Mouse (Mus musculus) midbrain, embryonic 12.5 days (tissue): ENCODE measurements around the gene Gm21119. TPM values are rescaled to one million over a fixed set of nuclear protein-coding genes. Genes with fewer than 3 reads are reported as not detected.
A peak's percentile ranks its signal among the peaks of the same experiment; 100 is the strongest.
"Not testable (repeated sequence)": the region's sequence is repeated elsewhere in the genome, so short reads cannot be mapped to it uniquely, and the experiment has no call there.

Experiments used
- ATAC-seq: fragments of 200-750 bp; cut with Nextera tagmentation; 2 replicates; pipeline ENCODE4 v1.8.0; 2017; ENCODE audit warnings: low read depth, moderate TSS enrichment, moderate library complexity; ENCODE audit not compliant: low FRiP score
- H3K27ac ChIP-seq: fragments of 300-500 bp; sonication (generic); replicated peaks from 2 replicates; pipeline ENCODE4 v1.5.1; 2016; ENCODE audit warnings: mild to moderate bottlenecking
- H3K27me3 ChIP-seq: fragments of 300-500 bp; sonication (generic); 2 replicates; pipeline ENCODE4 v1.6.1; 2016; ENCODE audit warnings: mild to moderate bottlenecking
- H3K36me3 ChIP-seq: fragments of 300-500 bp; sonication (generic); 2 replicates; pipeline ENCODE4 v1.6.1; 2016
- H3K4me1 ChIP-seq: fragments of 300-500 bp; sonication (generic); 2 replicates; pipeline ENCODE4 v1.6.1; 2016
- H3K4me2 ChIP-seq: fragments of 300-500 bp; sonication (generic); replicated peaks from 2 replicates; pipeline ENCODE4 v1.6.1; 2016; ENCODE audit warnings: mild to moderate bottlenecking, moderate library complexity
- H3K4me3 ChIP-seq: fragments of 300-500 bp; sonication (generic); 2 replicates; pipeline ENCODE4 v1.5.1; 2016; ENCODE audit warnings: mild to moderate bottlenecking
- H3K9ac ChIP-seq: fragments of 300-500 bp; sonication (generic); replicated peaks from 2 replicates; pipeline ENCODE4 v1.6.1; 2016; ENCODE audit warnings: mild to moderate bottlenecking, moderate library complexity
- H3K9me3 ChIP-seq: fragments of 300-500 bp; sonication (generic); 2 replicates; pipeline ENCODE4 v1.6.1; 2016; ENCODE audit warnings: mild to moderate bottlenecking
- WGBS: fragments of 180-500 bp; shearing (Covaris S2); methylation state at CpG from one replicate; pipeline ENCODE4 v1.1.7; 2016; 5-methylcytosine and 5-hydroxymethylcytosine counted together
- polyA plus RNA-seq: library from polyadenylated mRNA; unstranded; fragments of >200 nt; fragmentation: Nextera tagmentation; extraction: Ambion mirVana; gene quantifications from 2 replicates; pipeline ENCODE4 v1.2.1, GENCODE M21; 2016

Gm21119 gene
- polyA plus RNA-seq: not detected in 2 replicates

DNA sequence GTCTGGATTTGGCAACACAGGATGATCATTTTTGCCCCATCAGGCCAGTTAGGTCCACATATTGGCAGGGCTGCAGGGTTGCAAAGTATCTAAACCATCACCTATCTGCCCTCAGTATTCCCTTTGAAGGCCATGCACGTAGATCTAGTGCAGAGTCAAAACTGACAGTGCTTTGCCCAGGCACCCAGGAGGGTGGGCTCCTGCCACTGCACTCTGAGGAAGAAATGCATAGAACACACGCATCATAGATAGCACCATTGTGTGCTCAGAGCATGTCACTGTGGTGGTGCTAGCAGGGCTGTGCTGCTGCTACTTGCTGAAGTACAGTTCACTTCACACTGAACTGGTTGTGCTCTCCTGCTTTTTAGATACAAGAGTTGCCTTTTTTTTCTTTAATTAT is at the start of gene Gm21119:
Gene Gm21119 (plus strand): TSS at position 301 of the 400 bp plus-strand sequence.
- H3K27me3 ChIP-seq, H3K4me3 ChIP-seq, ATAC-seq, H3K36me3 ChIP-seq, H3K4me2 ChIP-seq, H3K9ac ChIP-seq, H3K4me1 ChIP-seq, H3K9me3 ChIP-seq, H3K27ac ChIP-seq: not testable (repeated sequence)
- no CpG with 5 or more reads among the region's 2 CpGs for WGBS

- not testable (repeated sequence) for ATAC-seq, H3K4me3 ChIP-seq, H3K36me3 ChIP-seq, H3K9me3 ChIP-seq, H3K4me1 ChIP-seq, H3K27ac ChIP-seq, H3K9ac ChIP-seq, H3K4me2 ChIP-seq, H3K27me3 ChIP-seq
- no CpG with 5 or more reads among the region's 1 CpGs for WGBS
These were observed 48.0 kb upstream of the Gm21119 start for GRCm38 (mm10) chr8:20566753-20567152.

DNA sequence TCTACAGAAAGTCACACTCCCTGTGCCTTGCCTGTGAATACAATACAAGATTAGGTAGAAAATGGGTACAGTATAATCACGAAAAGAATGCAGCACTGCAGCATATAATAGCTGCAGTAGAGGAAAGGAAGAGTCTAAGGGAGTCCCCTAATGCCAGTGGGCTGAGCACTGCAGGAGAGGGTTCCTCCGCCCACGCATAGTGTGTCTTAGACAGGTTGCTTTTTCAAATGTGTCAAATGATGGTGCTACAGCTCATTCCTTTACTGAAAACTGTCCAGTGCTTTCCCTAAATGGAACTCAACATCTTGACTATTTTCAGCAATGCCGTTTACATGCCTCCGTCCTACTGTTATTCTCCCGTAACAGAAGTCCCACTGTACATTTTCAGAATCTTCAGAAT is 33.6 kb upstream of the Gm21119 start:
- not testable (repeated sequence) for H3K4me1 ChIP-seq

DNA sequence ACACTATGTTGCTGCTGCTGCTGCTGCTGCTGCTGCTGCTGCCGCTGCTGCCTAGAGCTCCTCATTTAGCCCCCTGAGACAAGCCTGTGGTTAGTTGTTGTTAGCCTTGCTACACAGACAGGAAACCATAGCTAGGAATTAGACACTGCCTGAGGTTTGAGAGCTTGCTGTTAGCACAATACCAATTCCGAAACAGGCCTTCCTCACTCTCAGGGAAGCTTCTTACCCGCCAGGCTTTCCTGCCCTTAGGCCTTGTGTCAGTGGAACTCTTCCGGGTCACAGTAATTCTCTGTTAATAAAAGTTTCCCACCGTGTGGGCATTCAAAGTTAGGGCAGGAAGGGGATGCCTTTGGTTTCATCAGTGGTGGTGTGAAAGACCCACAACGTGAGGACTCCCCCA is 31.9 kb upstream of the Gm21119 start:
- H3K27me3 ChIP-seq, H3K9ac ChIP-seq, H3K36me3 ChIP-seq, H3K4me1 ChIP-seq, ATAC-seq, H3K4me2 ChIP-seq, H3K9me3 ChIP-seq, H3K4me3 ChIP-seq, H3K27ac ChIP-seq: not testable (repeated sequence)
- WGBS: 77% methylated on average over 4 of the region's 6 CpGs

More for the DNA sequence above, 33.6 kb upstream of the Gm21119 start:
- H3K9ac ChIP-seq, H3K27me3 ChIP-seq, H3K4me3 ChIP-seq, ATAC-seq, H3K9me3 ChIP-seq, H3K27ac ChIP-seq, H3K36me3 ChIP-seq, H3K4me2 ChIP-seq: not testable (repeated sequence)
- WGBS: 91% methylated on average over 5 of the region's 6 CpGs

GRCm38 (mm10) chr8:20588268-20589177 is 26.2 kb upstream of the Gm21119 start:
- H3K27ac ChIP-seq, H3K9me3 ChIP-seq, H3K36me3 ChIP-seq, H3K4me3 ChIP-seq, H3K9ac ChIP-seq, H3K4me1 ChIP-seq, H3K4me2 ChIP-seq, H3K27me3 ChIP-seq: not testable (repeated sequence)
- peak; percentile 88 for ATAC-seq
- WGBS: 28% methylated on average over 8 of the region's 12 CpGs

- H3K9ac ChIP-seq, H3K4me2 ChIP-seq, H3K4me1 ChIP-seq, H3K27me3 ChIP-seq, H3K27ac ChIP-seq, H3K9me3 ChIP-seq, H3K36me3 ChIP-seq, H3K4me3 ChIP-seq: not testable (repeated sequence)
- 92% methylated on average over 2 of the region's 4 CpGs for WGBS
- ATAC-seq: peak; percentile 82
These were observed 25.6 kb upstream of the Gm21119 start for GRCm38 (mm10) chr8:20589178-20589539.

DNA sequence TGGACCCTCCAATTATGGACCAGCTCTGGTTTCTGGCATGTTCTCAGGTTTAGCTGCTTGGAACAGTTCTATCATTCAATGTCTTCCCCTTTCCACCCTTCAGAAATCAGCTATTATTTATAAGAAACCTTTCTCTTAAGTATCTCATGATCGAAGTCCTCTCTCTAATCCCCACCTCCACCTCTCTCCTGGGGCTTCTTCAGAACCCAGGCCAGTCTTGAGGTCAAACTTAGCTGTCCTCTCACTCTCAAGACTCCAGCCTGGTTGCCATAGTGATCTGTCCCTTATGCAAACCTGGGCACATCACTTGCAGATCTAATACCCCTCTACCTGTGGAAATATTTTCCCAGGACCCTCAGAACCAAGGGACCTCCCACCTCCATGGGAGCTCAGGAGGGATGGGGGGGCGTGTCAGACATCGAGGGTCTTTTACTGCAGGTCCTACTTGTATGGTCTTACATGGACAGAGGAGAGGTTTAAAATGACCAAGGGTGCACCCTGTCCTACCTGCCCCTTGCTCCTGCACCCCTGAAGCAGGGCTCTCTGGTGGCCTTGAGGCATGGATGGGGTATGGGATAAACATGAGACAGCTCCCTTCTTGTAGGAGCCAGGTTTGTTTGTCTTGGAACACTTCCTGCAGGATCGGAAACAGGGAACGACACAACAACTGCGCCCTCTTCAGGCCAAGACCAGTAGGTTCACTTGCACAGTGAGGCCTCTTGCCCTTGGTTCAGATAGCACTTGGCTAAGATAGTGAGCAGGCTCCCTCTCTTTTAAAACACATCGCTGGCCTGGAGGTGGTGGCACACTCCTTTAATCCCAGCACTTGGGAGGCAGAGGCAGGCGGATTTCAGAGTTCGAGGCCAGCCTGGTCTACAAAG is 24.4 kb upstream of the Gm21119 start:
- H3K4me1 ChIP-seq, H3K9ac ChIP-seq, H3K27ac ChIP-seq, ATAC-seq, H3K4me2 ChIP-seq, H3K27me3 ChIP-seq, H3K9me3 ChIP-seq, H3K36me3 ChIP-seq, H3K4me3 ChIP-seq: not testable (repeated sequence)
- WGBS: 68% methylated on average over 4 of the region's 9 CpGs

DNA sequence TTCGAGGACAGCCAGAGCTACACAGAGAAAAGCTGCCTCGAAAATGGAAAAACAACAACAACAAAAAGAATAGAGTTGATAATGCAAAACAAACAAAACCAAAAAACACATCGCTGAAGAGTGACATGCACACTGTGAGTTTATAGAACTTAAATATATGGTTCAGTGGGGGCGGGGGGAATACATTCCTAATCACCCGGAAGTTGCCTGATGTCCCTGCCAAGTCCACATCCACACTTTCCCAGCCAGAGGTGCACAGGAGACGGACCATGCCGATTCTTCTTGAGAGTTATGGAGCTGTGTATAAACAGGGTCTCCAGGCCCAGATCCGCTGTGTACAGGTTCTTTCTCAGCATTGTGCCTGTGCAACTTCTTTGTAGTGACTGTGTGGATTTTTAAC is 23.7 kb upstream of the Gm21119 start:
- ATAC-seq, H3K4me2 ChIP-seq, H3K27me3 ChIP-seq, H3K9me3 ChIP-seq, H3K9ac ChIP-seq, H3K36me3 ChIP-seq, H3K4me3 ChIP-seq, H3K27ac ChIP-seq, H3K4me1 ChIP-seq: not testable (repeated sequence)
- WGBS: 91% methylated on average over 5 of the region's 8 CpGs

DNA sequence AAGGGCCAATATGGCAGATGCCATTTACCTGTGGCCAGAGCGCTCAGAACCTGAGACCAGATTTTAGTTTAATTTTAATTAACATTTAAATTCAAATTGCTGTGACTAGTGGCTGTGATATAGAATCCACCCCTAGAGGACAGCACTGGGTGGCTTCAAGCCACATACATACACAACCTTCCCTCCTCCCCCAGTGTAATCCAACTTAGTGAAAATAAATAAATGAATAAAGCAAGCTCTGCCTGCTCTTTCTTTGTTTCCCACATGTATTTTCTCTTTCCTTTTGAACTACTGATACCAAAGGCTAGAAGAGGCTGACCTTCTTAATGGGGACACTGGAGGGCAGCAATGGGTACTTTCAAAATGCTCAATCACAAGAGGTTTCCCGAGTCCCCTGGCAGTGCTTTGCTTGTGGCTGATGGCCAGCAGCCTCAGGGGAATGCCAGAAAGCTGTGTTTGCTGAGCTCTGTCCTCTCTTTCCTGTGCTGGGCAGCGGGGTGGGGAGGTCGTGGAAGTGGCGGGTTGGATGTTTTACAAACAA is 21.9 kb upstream of the Gm21119 start:
- H3K27ac ChIP-seq, H3K4me3 ChIP-seq, H3K4me1 ChIP-seq, H3K36me3 ChIP-seq, H3K4me2 ChIP-seq, H3K27me3 ChIP-seq, H3K9me3 ChIP-seq, ATAC-seq, H3K9ac ChIP-seq: not testable (repeated sequence)
- WGBS: 73% methylated on average over 1 of the region's 5 CpGs

DNA sequence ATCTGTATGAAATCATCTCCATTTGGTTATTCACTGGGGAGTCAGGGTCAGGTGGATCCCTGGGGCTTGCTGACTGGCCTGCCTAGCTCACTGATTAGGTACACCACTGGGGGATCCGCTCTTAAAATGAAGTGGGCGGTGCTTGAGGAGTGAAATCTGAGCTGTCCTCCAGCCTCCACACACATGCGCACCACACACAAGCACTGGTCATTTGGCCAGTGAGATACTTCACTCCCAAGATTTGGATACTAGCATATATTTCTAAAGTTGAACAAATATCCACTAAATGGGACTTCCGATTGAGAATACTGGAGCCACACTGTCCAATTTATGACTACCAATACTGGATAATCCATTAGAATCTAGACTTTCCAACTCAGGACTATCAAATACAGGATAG is 20.9 kb upstream of the Gm21119 start:
- H3K4me2 ChIP-seq, H3K9ac ChIP-seq, H3K9me3 ChIP-seq, H3K4me3 ChIP-seq, H3K4me1 ChIP-seq, H3K27ac ChIP-seq, H3K36me3 ChIP-seq, H3K27me3 ChIP-seq, ATAC-seq: not testable (repeated sequence)
- WGBS: no CpG with 5 or more reads among the region's 4 CpGs

- ATAC-seq, H3K27me3 ChIP-seq, H3K4me3 ChIP-seq, H3K4me2 ChIP-seq, H3K9me3 ChIP-seq, H3K9ac ChIP-seq, H3K4me1 ChIP-seq, H3K27ac ChIP-seq, H3K36me3 ChIP-seq: not testable (repeated sequence)
- WGBS: 85% methylated on average over 6 of the region's 9 CpGs
These were observed 18.5 kb upstream of the Gm21119 start for GRCm38 (mm10) chr8:20596081-20596841.
